Mouse (Mus musculus) heart, postnatal 0 days (tissue): Measurements from ENCODE around the gene Mob4.

Source experiments
- CTCF ChIP-seq: IDR thresholded peaks from 2 replicates; pipeline ENCODE4 v1.5.1; 2016; ENCODE audit warnings: antibody characterized with exemption, control low read depth, low read depth
- EP300 ChIP-seq: IDR thresholded peaks from 2 replicates; pipeline ENCODE4 v1.6.1; 2016; ENCODE audit warnings: antibody characterized with exemption, low read depth

DNA sequence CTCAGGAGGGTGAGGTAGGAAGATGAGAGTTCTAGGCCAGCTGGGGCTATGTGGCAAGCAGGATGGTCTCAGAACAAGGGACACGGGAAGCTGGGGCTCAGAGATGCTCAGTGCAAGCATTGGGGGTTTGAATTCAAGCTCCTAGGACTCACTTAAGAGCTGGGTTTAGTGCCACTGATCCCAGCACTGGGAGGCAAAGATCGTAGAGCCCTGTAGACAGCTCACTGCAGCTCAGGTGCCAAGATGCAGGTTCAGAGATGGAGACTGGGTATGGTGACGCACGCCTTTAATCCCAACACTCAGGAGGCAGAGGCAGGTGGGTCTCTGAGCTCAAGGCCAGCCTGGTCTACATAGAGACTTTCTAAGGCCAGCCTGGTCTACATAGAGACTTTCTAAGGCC lies 26.3 kb downstream of the Mob4 start:
- TF ChIP-seq CTCF (no peak), EP300 (no peak)
